Mouse (Mus musculus): ENCODE data around the gene Erg. TPM values are rescaled to one million over a fixed set of nuclear protein-coding genes. Genes with fewer than 3 reads are reported as not detected.
A peak's percentile ranks its signal among the peaks of the same experiment; 100 is the strongest.

Erg gene
- polyA plus RNA-seq, 1 experiment from 2014 or later: 2.1 TPM

- no peaks in the 10 kb centered on the region for H3K36me3 ChIP-seq (ENCODE audit: control insufficient read depth, insufficient read depth, low read length)
- WGBS: 85% methylated on average over 20 of the region's 20 CpGs
- no peaks in the 10 kb centered on the region for H3K4me1 ChIP-seq (ENCODE audit: control insufficient read depth, insufficient read depth, low read length)
- no peak overlapping the region for H3K9ac ChIP-seq (ENCODE audit: low read length)
- ATAC-seq (ENCODE audit: insufficient read depth, low FRiP score, low TSS enrichment) (no peak), DNase-seq (ENCODE audit: low spot score) (no peak)
- H3K4me2 ChIP-seq (ENCODE audit: low read depth): no peak overlapping the region
- no peak overlapping the region for H3K4me3 ChIP-seq (ENCODE audit: low read depth, low read length)
- no peak overlapping the region for H3K27ac ChIP-seq (ENCODE audit: low read depth, low read length)
- no peaks in the 10 kb centered on the region for H3K27me3 ChIP-seq (ENCODE audit: control insufficient read depth, insufficient read depth, low read length)
- no peaks in the 10 kb centered on the region for H3K9me3 ChIP-seq (ENCODE audit: control insufficient read depth, low read length)
Observed at GRCm38 (mm10) chr16:95611982-95612746, 25.8 kb upstream of the Erg start.

GRCm38 (mm10) chr16:95608624-95609023, 22.2 kb upstream of the Erg start:
- WGBS: 82% methylated on average over 7 of the region's 7 CpGs
- H3K36me3 ChIP-seq (ENCODE audit: control insufficient read depth, insufficient read depth, low read length): no peaks in the 10 kb centered on the region
- no peaks in the 10 kb centered on the region for H3K4me1 ChIP-seq (ENCODE audit: control insufficient read depth, insufficient read depth, low read length)
- H3K4me3 ChIP-seq (ENCODE audit: low read depth, low read length): no peak overlapping the region
- no peak overlapping the region for H3K9ac ChIP-seq (ENCODE audit: low read length)
- H3K9me3 ChIP-seq (ENCODE audit: control insufficient read depth, low read length): no peaks in the 10 kb centered on the region
- H3K27ac ChIP-seq (ENCODE audit: low read depth, low read length): no peak overlapping the region
- ATAC-seq (ENCODE audit: insufficient read depth, low FRiP score, low TSS enrichment): no peak
- no peak overlapping the region for H3K4me2 ChIP-seq (ENCODE audit: low read depth)
- no peak for DNase-seq (ENCODE audit: low spot score)
- no peaks in the 10 kb centered on the region for H3K27me3 ChIP-seq (ENCODE audit: control insufficient read depth, insufficient read depth, low read length)

- no peaks in the 10 kb centered on the region for H3K36me3 ChIP-seq (ENCODE audit: control insufficient read depth, insufficient read depth, low read length)
- DNase-seq (ENCODE audit: low spot score) (peak; percentile 68), ATAC-seq (ENCODE audit: insufficient read depth, low FRiP score, low TSS enrichment) (no peak)
- WGBS: 21% methylated on average over 7 of the region's 7 CpGs
- no peak overlapping the region for H3K9ac ChIP-seq (ENCODE audit: low read length)
- no peak overlapping the region for H3K4me3 ChIP-seq (ENCODE audit: low read depth, low read length)
- H3K4me1 ChIP-seq (ENCODE audit: control insufficient read depth, insufficient read depth, low read length): 0 out of 2 replicates have a peak, but pooled peaks cover 3% of the 10 kb centered on the region
- H3K27me3 ChIP-seq (ENCODE audit: control insufficient read depth, insufficient read depth, low read length): no peaks in the 10 kb centered on the region
- H3K9me3 ChIP-seq (ENCODE audit: control insufficient read depth, low read length): no peaks in the 10 kb centered on the region
- H3K4me2 ChIP-seq (ENCODE audit: low read depth): no peak overlapping the region
- H3K27ac ChIP-seq (ENCODE audit: low read depth, low read length): no peak overlapping the region
Observed at GRCm38 (mm10) chr16:95605304-95605703, 18.9 kb upstream of the Erg start.

- no peak overlapping the region for H3K4me2 ChIP-seq (ENCODE audit: low read depth)
- no peaks in the 10 kb centered on the region for H3K36me3 ChIP-seq (ENCODE audit: control insufficient read depth, insufficient read depth, low read length)
- ATAC-seq (ENCODE audit: insufficient read depth, low FRiP score, low TSS enrichment): no peak
- H3K4me1 ChIP-seq (ENCODE audit: control insufficient read depth, insufficient read depth, low read length): 0 out of 2 replicates have a peak, but pooled peaks cover 3% of the 10 kb centered on the region
- H3K27ac ChIP-seq (ENCODE audit: low read depth, low read length): no peak overlapping the region
- no peaks in the 10 kb centered on the region for H3K9me3 ChIP-seq (ENCODE audit: control insufficient read depth, low read length)
- H3K9ac ChIP-seq (ENCODE audit: low read length): no peak overlapping the region
- H3K4me3 ChIP-seq (ENCODE audit: low read depth, low read length): no peak overlapping the region
- 32% methylated on average over 5 of the region's 5 CpGs for WGBS
- DNase-seq (ENCODE audit: low spot score): no peak
- H3K27me3 ChIP-seq (ENCODE audit: control insufficient read depth, insufficient read depth, low read length): no peaks in the 10 kb centered on the region
Observed at GRCm38 (mm10) chr16:95602504-95602903, 16.1 kb upstream of the Erg start.

- WGBS: 40% methylated on average over 4 of the region's 4 CpGs
- Histone ChIP-seq H3K27ac (ENCODE audit: low read depth, low read length) (no peak overlapping the region), H3K36me3 (ENCODE audit: control insufficient read depth, insufficient read depth, low read length) (no peaks in the 10 kb centered on the region), H3K9ac (ENCODE audit: low read length) (no peak overlapping the region), H3K4me2 (ENCODE audit: low read depth) (no peak overlapping the region), H3K27me3 (ENCODE audit: control insufficient read depth, insufficient read depth, low read length) (no peaks in the 10 kb centered on the region), H3K4me3 (ENCODE audit: low read depth, low read length) (no peak overlapping the region), H3K4me1 (ENCODE audit: control insufficient read depth, insufficient read depth, low read length) (0 out of 2 replicates have a peak, but pooled peaks cover 3% of the 10 kb centered on the region), H3K9me3 (ENCODE audit: control insufficient read depth, low read length) (no peaks in the 10 kb centered on the region)
- ATAC-seq (ENCODE audit: insufficient read depth, low FRiP score, low TSS enrichment): peak; percentile 67
- peak; percentile 39 for DNase-seq (ENCODE audit: low spot score)
Observed at GRCm38 (mm10) chr16:95601807-95602206, 15.4 kb upstream of the Erg start.

GRCm38 (mm10) chr16:95601219-95601580, 14.8 kb upstream of the Erg start:
- WGBS: 86% methylated on average over 4 of the region's 4 CpGs
- Histone ChIP-seq H3K36me3 (ENCODE audit: control insufficient read depth, insufficient read depth, low read length) (no peaks in the 10 kb centered on the region), H3K4me1 (ENCODE audit: control insufficient read depth, insufficient read depth, low read length) (0 out of 2 replicates have a peak, but pooled peaks cover 3% of the 10 kb centered on the region), H3K27me3 (ENCODE audit: control insufficient read depth, insufficient read depth, low read length) (no peaks in the 10 kb centered on the region), H3K9ac (ENCODE audit: low read length) (no peak overlapping the region), H3K9me3 (ENCODE audit: control insufficient read depth, low read length) (no peaks in the 10 kb centered on the region), H3K4me2 (ENCODE audit: low read depth) (no peak overlapping the region), H3K27ac (ENCODE audit: low read depth, low read length) (no peak overlapping the region), H3K4me3 (ENCODE audit: low read depth, low read length) (no peak overlapping the region)
- DNase-seq (ENCODE audit: low spot score) (no peak), ATAC-seq (ENCODE audit: insufficient read depth, low FRiP score, low TSS enrichment) (0 out of 2 replicates have a peak, but pooled peaks have one; percentile 7)

GRCm38 (mm10) chr16:95600572-95601218, 14.3 kb upstream of the Erg start:
- Histone ChIP-seq H3K27ac (ENCODE audit: low read depth, low read length) (no peak overlapping the region), H3K4me2 (ENCODE audit: low read depth) (no peak overlapping the region), H3K4me1 (ENCODE audit: control insufficient read depth, insufficient read depth, low read length) (0 out of 2 replicates have a peak, but pooled peaks cover 3% of the 10 kb centered on the region), H3K9ac (ENCODE audit: low read length) (no peak overlapping the region), H3K36me3 (ENCODE audit: control insufficient read depth, insufficient read depth, low read length) (no peaks in the 10 kb centered on the region), H3K9me3 (ENCODE audit: control insufficient read depth, low read length) (no peaks in the 10 kb centered on the region), H3K27me3 (ENCODE audit: control insufficient read depth, insufficient read depth, low read length) (no peaks in the 10 kb centered on the region), H3K4me3 (ENCODE audit: low read depth, low read length) (no peak overlapping the region)
- DNase-seq (ENCODE audit: low spot score): no peak
- 68% methylated on average over 19 of the region's 19 CpGs for WGBS
- peak; percentile 69; the same call in 1 of the 2 replicates for ATAC-seq (ENCODE audit: insufficient read depth, low FRiP score, low TSS enrichment)

GRCm38 (mm10) chr16:95598930-95599329, 12.5 kb upstream of the Erg start:
- DNase-seq (ENCODE audit: low spot score) (no peak), ATAC-seq (ENCODE audit: insufficient read depth, low FRiP score, low TSS enrichment) (no peak)
- no peaks in the 10 kb centered on the region for H3K9me3 ChIP-seq (ENCODE audit: control insufficient read depth, low read length)
- H3K4me2 ChIP-seq (ENCODE audit: low read depth): no peak overlapping the region
- no peak overlapping the region for H3K9ac ChIP-seq (ENCODE audit: low read length)
- 91% methylated on average over 4 of the region's 4 CpGs for WGBS
- no peak overlapping the region for H3K27ac ChIP-seq (ENCODE audit: low read depth, low read length)
- 0 out of 2 replicates have a peak, but pooled peaks cover 3% of the 10 kb centered on the region for H3K4me1 ChIP-seq (ENCODE audit: control insufficient read depth, insufficient read depth, low read length)
- no peak overlapping the region for H3K4me3 ChIP-seq (ENCODE audit: low read depth, low read length)
- no peaks in the 10 kb centered on the region for H3K36me3 ChIP-seq (ENCODE audit: control insufficient read depth, insufficient read depth, low read length)
- no peaks in the 10 kb centered on the region for H3K27me3 ChIP-seq (ENCODE audit: control insufficient read depth, insufficient read depth, low read length)

- no peak overlapping the region for H3K4me2 ChIP-seq (ENCODE audit: low read depth)
- 69% methylated on average over 7 of the region's 7 CpGs for WGBS
- H3K27ac ChIP-seq (ENCODE audit: low read depth, low read length): no peak overlapping the region
- H3K4me3 ChIP-seq (ENCODE audit: low read depth, low read length): no peak overlapping the region
- DNase-seq (ENCODE audit: low spot score) (no peak), ATAC-seq (ENCODE audit: insufficient read depth, low FRiP score, low TSS enrichment) (no peak)
- no peaks in the 10 kb centered on the region for H3K27me3 ChIP-seq (ENCODE audit: control insufficient read depth, insufficient read depth, low read length)
- H3K4me1 ChIP-seq (ENCODE audit: control insufficient read depth, insufficient read depth, low read length): 0 out of 2 replicates have a peak, but pooled peaks cover 3% of the 10 kb centered on the region
- H3K36me3 ChIP-seq (ENCODE audit: control insufficient read depth, insufficient read depth, low read length): no peaks in the 10 kb centered on the region
- H3K9me3 ChIP-seq (ENCODE audit: control insufficient read depth, low read length): no peaks in the 10 kb centered on the region
- no peak overlapping the region for H3K9ac ChIP-seq (ENCODE audit: low read length)
Observed at GRCm38 (mm10) chr16:95597578-95597951, 11.2 kb upstream of the Erg start.

Data from neural tube, embryonic 11.5 days (tissue).